Mouse (Mus musculus): ENCODE results near the gene Sppl3. TPM values are rescaled to one million over a fixed set of nuclear protein-coding genes. Genes with fewer than 3 reads are reported as not detected.

The Sppl3 gene
- polyA plus RNA-seq, 1 experiment = 112 TPM

GRCm38 (mm10) chr5:115089592-115090268 lies 78.8 kb downstream of the Sppl3 start:
- H3K36me3 ChIP-seq (ENCODE audit: control insufficient read depth, insufficient read depth, low read length) = peaks cover 43% of the 10 kb centered on the region
- no peak overlapping the region for H3K4me3 ChIP-seq (ENCODE audit: control insufficient read depth, insufficient read depth, low read length)
- peaks cover 16% of the 10 kb centered on the region for H3K4me1 ChIP-seq (replicated peaks; ENCODE audit: control insufficient read depth, insufficient read depth, low read length)
- TF ChIP-seq CTCF (IDR thresholded peaks at IDR 0.05; ENCODE audit: borderline replicate concordance, control insufficient read depth, extremely low read depth, insufficient read depth, low read length, poor library complexity) (no peak), POLR2A (IDR thresholded peaks at IDR 0.05; ENCODE audit: control insufficient read depth, extremely low read depth, insufficient read depth, low read length, poor library complexity) (no peak)
- DNase-seq = no peak
- no peaks in the 10 kb centered on the region for H3K27me3 ChIP-seq (ENCODE audit: control insufficient read depth, insufficient read depth, low read length)
- 96% methylated on average over 5 of the region's 5 CpGs for WGBS
- H3K27ac ChIP-seq (ENCODE audit: control insufficient read depth, insufficient read depth, low read length) = no peak overlapping the region

- no peak for TF ChIP-seq POLR2A (IDR thresholded peaks at IDR 0.05; ENCODE audit: control insufficient read depth, extremely low read depth, insufficient read depth, low read length, poor library complexity)
- no peak for TF ChIP-seq CTCF (IDR thresholded peaks at IDR 0.05; ENCODE audit: borderline replicate concordance, control insufficient read depth, extremely low read depth, insufficient read depth, low read length, poor library complexity)
- H3K27me3 ChIP-seq (ENCODE audit: control insufficient read depth, insufficient read depth, low read length) = no peaks in the 10 kb centered on the region
- no peak overlapping the region for H3K27ac ChIP-seq (ENCODE audit: control insufficient read depth, insufficient read depth, low read length)
- peaks cover 25% of the 10 kb centered on the region for H3K4me1 ChIP-seq (replicated peaks; ENCODE audit: control insufficient read depth, insufficient read depth, low read length)
- WGBS = 66% methylated on average over 3 of the region's 3 CpGs
- peaks cover 41% of the 10 kb centered on the region for H3K36me3 ChIP-seq (ENCODE audit: control insufficient read depth, insufficient read depth, low read length)
- no peak for DNase-seq
- H3K4me3 ChIP-seq (ENCODE audit: control insufficient read depth, insufficient read depth, low read length) = no peak overlapping the region
These were observed 80.1 kb downstream of the Sppl3 start for GRCm38 (mm10) chr5:115091015-115091414.

GRCm38 (mm10) chr5:115091776-115092175 lies 80.8 kb downstream of the Sppl3 start:
- Histone ChIP-seq H3K27ac (ENCODE audit: control insufficient read depth, insufficient read depth, low read length) (no peak overlapping the region), H3K4me3 (ENCODE audit: control insufficient read depth, insufficient read depth, low read length) (no peak overlapping the region), H3K27me3 (ENCODE audit: control insufficient read depth, insufficient read depth, low read length) (no peaks in the 10 kb centered on the region), H3K4me1 (replicated peaks; ENCODE audit: control insufficient read depth, insufficient read depth, low read length) (peaks cover 26% of the 10 kb centered on the region), H3K36me3 (ENCODE audit: control insufficient read depth, insufficient read depth, low read length) (peaks cover 47% of the 10 kb centered on the region)
- no peak for DNase-seq
- 78% methylated on average over 6 of the region's 6 CpGs for WGBS
- no peak for TF ChIP-seq CTCF (IDR thresholded peaks at IDR 0.05; ENCODE audit: borderline replicate concordance, control insufficient read depth, extremely low read depth, insufficient read depth, low read length, poor library complexity)
- TF ChIP-seq POLR2A (IDR thresholded peaks at IDR 0.05; ENCODE audit: control insufficient read depth, extremely low read depth, insufficient read depth, low read length, poor library complexity) = no peak

DNA sequence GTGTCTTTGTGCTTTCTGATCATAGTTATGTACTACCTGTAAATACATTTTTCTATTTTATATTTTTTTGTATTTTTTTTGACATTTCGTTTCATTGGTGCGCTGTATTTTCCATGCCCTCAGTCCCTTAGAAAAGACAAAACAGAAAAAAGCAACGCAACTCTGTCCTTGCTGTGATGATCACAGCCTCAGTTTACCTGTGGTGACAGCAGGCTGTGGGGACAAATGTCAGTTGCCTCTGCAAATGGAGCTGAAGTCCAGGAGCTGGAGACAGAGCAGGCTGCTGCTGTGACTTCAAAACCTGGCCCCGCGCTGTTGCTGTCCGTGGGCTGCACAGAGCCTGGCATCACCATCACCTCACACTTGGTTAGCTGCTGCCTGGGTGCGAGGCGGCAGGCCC lies 87.3 kb downstream of the Sppl3 start, which contains the start of gene Gm10401:
Gene Gm10401 (minus strand): TSS at position 101 of the 400 bp plus-strand sequence.
- Histone ChIP-seq H3K27ac (ENCODE audit: control insufficient read depth, insufficient read depth, low read length) (no peak within 1 kb of the TSS), H3K4me3 (ENCODE audit: control insufficient read depth, insufficient read depth, low read length) (no peak within 1 kb of the TSS), H3K4me1 (replicated peaks; ENCODE audit: control insufficient read depth, insufficient read depth, low read length) (peaks cover 12% of the 10 kb centered on the region), H3K36me3 (ENCODE audit: control insufficient read depth, insufficient read depth, low read length) (peaks cover 36% of the 10 kb centered on the region), H3K27me3 (ENCODE audit: control insufficient read depth, insufficient read depth, low read length) (no peaks in the 10 kb centered on the region)
- no peak for TF ChIP-seq CTCF (IDR thresholded peaks at IDR 0.05; ENCODE audit: borderline replicate concordance, control insufficient read depth, extremely low read depth, insufficient read depth, low read length, poor library complexity)
- TF ChIP-seq POLR2A (IDR thresholded peaks at IDR 0.05; ENCODE audit: control insufficient read depth, extremely low read depth, insufficient read depth, low read length, poor library complexity) = no peak
- WGBS = 99% methylated on average over 8 of the region's 8 CpGs
- DNase-seq = no peak

GRCm38 (mm10) chr5:115099530-115099929 lies 88.6 kb downstream of the Sppl3 start:
- peaks cover 36% of the 10 kb centered on the region for H3K36me3 ChIP-seq (ENCODE audit: control insufficient read depth, insufficient read depth, low read length)
- 96% methylated on average over 5 of the region's 5 CpGs for WGBS

GRCm38 (mm10) chr5:115099991-115100390 lies 89.1 kb downstream of the Sppl3 start:
- Histone ChIP-seq H3K27me3 (ENCODE audit: control insufficient read depth, insufficient read depth, low read length) (no peaks in the 10 kb centered on the region), H3K4me1 (replicated peaks; ENCODE audit: control insufficient read depth, insufficient read depth, low read length) (peaks cover 11% of the 10 kb centered on the region), H3K36me3 (ENCODE audit: control insufficient read depth, insufficient read depth, low read length) (peaks cover 33% of the 10 kb centered on the region), H3K27ac (ENCODE audit: control insufficient read depth, insufficient read depth, low read length) (no peak overlapping the region), H3K4me3 (ENCODE audit: control insufficient read depth, insufficient read depth, low read length) (no peak overlapping the region)
- WGBS = 90% methylated on average over 9 of the region's 9 CpGs
- TF ChIP-seq POLR2A (IDR thresholded peaks at IDR 0.05; ENCODE audit: control insufficient read depth, extremely low read depth, insufficient read depth, low read length, poor library complexity) (no peak), CTCF (IDR thresholded peaks at IDR 0.05; ENCODE audit: borderline replicate concordance, control insufficient read depth, extremely low read depth, insufficient read depth, low read length, poor library complexity) (no peak)
- no peak for DNase-seq

More at GRCm38 (mm10) chr5:115099530-115099929, 88.6 kb downstream of the Sppl3 start:
- Histone ChIP-seq H3K27me3 (ENCODE audit: control insufficient read depth, insufficient read depth, low read length) (no peaks in the 10 kb centered on the region), H3K27ac (ENCODE audit: control insufficient read depth, insufficient read depth, low read length) (no peak overlapping the region), H3K4me1 (replicated peaks; ENCODE audit: control insufficient read depth, insufficient read depth, low read length) (peaks cover 12% of the 10 kb centered on the region), H3K4me3 (ENCODE audit: control insufficient read depth, insufficient read depth, low read length) (no peak overlapping the region)
- DNase-seq = no peak
- TF ChIP-seq CTCF (IDR thresholded peaks at IDR 0.05; ENCODE audit: borderline replicate concordance, control insufficient read depth, extremely low read depth, insufficient read depth, low read length, poor library complexity) = no peak
